Mouse (Mus musculus) kidney, postnatal 0 days (tissue): ENCODE data around the gene Heatr5a. TPM values are rescaled to one million over a fixed set of nuclear protein-coding genes. Genes with fewer than 3 reads are reported as not detected.

Source experiments
- ATAC-seq: fragments of 200-750 bp; cut with Nextera tagmentation; replicated peaks from 2 replicates; pipeline ENCODE4 v1.8.0; 2017; ENCODE audit warnings: low read depth, moderate number of reproducible peaks, moderate TSS enrichment, moderate library complexity; ENCODE audit not compliant: low FRiP score
- DNase-seq: peaks from one replicate; pipeline ENCODE4 v3.0.0-alpha.2; 2016; ENCODE audit warnings: low spot score
- H3K27ac ChIP-seq: fragments of 300-500 bp; sonication (generic); 2 replicates; pipeline ENCODE4 v1.5.1; 2014; ENCODE audit warnings: mild to moderate bottlenecking
- H3K27me3 ChIP-seq: fragments of 300-500 bp; sonication (generic); 2 replicates; pipeline ENCODE4 v1.6.1; 2014; ENCODE audit warnings: low read length, mixed read lengths; ENCODE audit not compliant: insufficient read depth
- H3K36me3 ChIP-seq: fragments of 300-500 bp; sonication (generic); 2 replicates; pipeline ENCODE4 v1.6.1; 2014; ENCODE audit warnings: low read length, mixed read lengths; ENCODE audit not compliant: insufficient read depth
- H3K4me1 ChIP-seq: fragments of 300-500 bp; sonication (generic); replicated peaks from 2 replicates; pipeline ENCODE4 v1.6.1; 2014; ENCODE audit warnings: antibody characterized with exemption, low read length, mixed read lengths; ENCODE audit not compliant: insufficient read depth
- H3K4me2 ChIP-seq: fragments of 300-500 bp; sonication (generic); 2 replicates; pipeline ENCODE4 v1.6.1; 2014; ENCODE audit warnings: mild to moderate bottlenecking, low read length, moderate library complexity, mixed read lengths
- H3K4me3 ChIP-seq: fragments of 300-500 bp; sonication (generic); replicated peaks from 2 replicates; pipeline ENCODE4 v1.5.1; 2014; ENCODE audit warnings: low read depth, low read length
- H3K9ac ChIP-seq: fragments of 300-500 bp; sonication (generic); 2 replicates; pipeline ENCODE4 v1.6.1; 2014; ENCODE audit warnings: low read depth, low read length
- H3K9me3 ChIP-seq: fragments of 300-500 bp; sonication (generic); replicated peaks from 2 replicates; pipeline ENCODE4 v1.6.1; 2016; ENCODE audit warnings: low read length, inconsistent platforms, mixed read lengths
- CTCF ChIP-seq: IDR thresholded peaks from 2 replicates; pipeline ENCODE4 v1.5.1; 2016; ENCODE audit warnings: antibody characterized with exemption, low read depth, mild to moderate bottlenecking, moderate library complexity
- WGBS: fragments of 180-500 bp; shearing (Covaris S2); extraction: QIAGEN DNeasy Blood & Tissue Kit; methylation state at CpG from one replicate; pipeline ENCODE4 v1.1.7; 2014; 5-methylcytosine and 5-hydroxymethylcytosine counted together
- polyA plus RNA-seq: library from polyadenylated mRNA; unstranded; fragments of >200 nt; fragmentation: Nextera tagmentation; extraction: Ambion mirVana; gene quantifications from 2 replicates; pipeline ENCODE4 v1.2.1, GENCODE M21; 2015

Heatr5a gene
- polyA plus RNA-seq, 1 experiment from 2014 or later = 3.7 TPM

- Histone ChIP-seq H3K36me3 (0 out of 2 replicates have a peak, but pooled peaks cover 11% of the 10 kb centered on the region), H3K4me2 (no peak overlapping the region), H3K4me1 (no peaks in the 10 kb centered on the region), H3K27ac (no peak overlapping the region), H3K4me3 (no peak overlapping the region), H3K9ac (no peak overlapping the region), H3K9me3 (no peaks in the 10 kb centered on the region), H3K27me3 (no peaks in the 10 kb centered on the region)
- no peak for TF ChIP-seq CTCF
- DNase-seq = no peak
- no peak for ATAC-seq
- 92% methylated on average over 1 of the region's 1 CpGs for WGBS
These were observed 24.8 kb upstream of the Heatr5a start for GRCm38 (mm10) chr12:51995738-51996536.

- H3K9me3 ChIP-seq = no peaks in the 10 kb centered on the region
- 0 out of 2 replicates have a peak, but pooled peaks cover 3% of the 10 kb centered on the region for H3K36me3 ChIP-seq
- TF ChIP-seq CTCF = no peak
- ATAC-seq = no peak
- no peak for DNase-seq
- WGBS = 74% methylated on average over 2 of the region's 2 CpGs
- H3K9ac ChIP-seq = no peak overlapping the region
- H3K4me2 ChIP-seq = no peak overlapping the region
- no peak overlapping the region for H3K4me3 ChIP-seq
- no peaks in the 10 kb centered on the region for H3K4me1 ChIP-seq
- H3K27ac ChIP-seq = no peak overlapping the region
- H3K27me3 ChIP-seq = no peaks in the 10 kb centered on the region
These were observed 19.5 kb upstream of the Heatr5a start for GRCm38 (mm10) chr12:51990629-51991028.

GRCm38 (mm10) chr12:51988536-51988935, 17.4 kb upstream of the Heatr5a start:
- Histone ChIP-seq H3K4me2 (no peak overlapping the region), H3K4me3 (no peak overlapping the region), H3K4me1 (no peaks in the 10 kb centered on the region), H3K27me3 (no peaks in the 10 kb centered on the region), H3K9me3 (no peaks in the 10 kb centered on the region), H3K36me3 (no peaks in the 10 kb centered on the region), H3K27ac (no peak overlapping the region), H3K9ac (no peak overlapping the region)
- 85% methylated on average over 5 of the region's 5 CpGs for WGBS
- no peak for ATAC-seq
- no peak for TF ChIP-seq CTCF
- no peak for DNase-seq

GRCm38 (mm10) chr12:51985826-51986225, 14.7 kb upstream of the Heatr5a start:
- Histone ChIP-seq H3K36me3 (no peaks in the 10 kb centered on the region), H3K9ac (no peak overlapping the region), H3K27me3 (no peaks in the 10 kb centered on the region), H3K4me1 (no peaks in the 10 kb centered on the region), H3K9me3 (no peaks in the 10 kb centered on the region), H3K27ac (no peak overlapping the region), H3K4me3 (no peak overlapping the region), H3K4me2 (no peak overlapping the region)
- ATAC-seq (no peak), DNase-seq (no peak)
- TF ChIP-seq CTCF = no peak
- 35% methylated on average over 4 of the region's 4 CpGs for WGBS

- Histone ChIP-seq H3K4me2 (no peak overlapping the region), H3K9me3 (no peaks in the 10 kb centered on the region), H3K4me3 (no peak overlapping the region), H3K27ac (no peak overlapping the region), H3K27me3 (no peaks in the 10 kb centered on the region), H3K9ac (no peak overlapping the region), H3K4me1 (no peaks in the 10 kb centered on the region), H3K36me3 (no peaks in the 10 kb centered on the region)
- ATAC-seq (no peak), DNase-seq (no peak)
- no peak for TF ChIP-seq CTCF
- 87% methylated on average over 3 of the region's 3 CpGs for WGBS
These were observed 14.1 kb upstream of the Heatr5a start for GRCm38 (mm10) chr12:51985163-51985748.

GRCm38 (mm10) chr12:51983625-51984024, 12.5 kb upstream of the Heatr5a start:
- Histone ChIP-seq H3K9me3 (no peaks in the 10 kb centered on the region), H3K27me3 (no peaks in the 10 kb centered on the region), H3K9ac (no peak overlapping the region), H3K36me3 (no peaks in the 10 kb centered on the region), H3K4me1 (no peaks in the 10 kb centered on the region), H3K4me3 (no peak overlapping the region), H3K4me2 (no peak overlapping the region), H3K27ac (no peak overlapping the region)
- DNase-seq = no peak
- no peak for ATAC-seq
- no peak for TF ChIP-seq CTCF
- 94% methylated on average over 1 of the region's 1 CpGs for WGBS
